ENCODE assay signal across 24 mouse cellular contexts in the genomic region with DNA sequence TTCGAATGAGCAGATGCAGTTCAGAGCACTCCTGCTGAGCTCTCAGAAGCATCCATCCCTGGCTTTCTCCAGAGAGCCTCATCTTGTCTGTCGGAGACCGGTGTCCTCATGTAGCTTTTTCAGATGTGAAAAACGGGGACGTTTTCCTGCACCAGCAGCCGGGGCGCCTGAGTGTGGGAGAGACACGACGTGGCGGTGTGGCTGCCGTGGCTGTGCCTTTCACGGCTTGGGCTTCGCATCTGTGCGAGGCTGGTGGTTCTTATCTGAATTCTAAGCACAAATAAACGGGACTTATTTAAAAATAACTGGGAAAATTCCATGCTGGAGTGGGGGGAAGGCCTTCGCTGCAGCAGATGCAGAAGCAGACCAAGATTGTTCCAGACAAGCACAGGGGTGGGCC. TPM values are rescaled to one million over a fixed set of nuclear protein-coding genes. Genes with fewer than 3 reads are reported as not detected.
A peak's percentile ranks its signal among the peaks of the same experiment; 100 is the strongest.
DNase-seq lines count a peak whose midpoint lies in the region; ATAC-seq and TF ChIP-seq lines count a peak whose summit lies in the region.
"Had no signal": no experiment of that assay in that cellular context is flagged by ENCODE, and none has a peak within 500 bp of the region (broad histone marks: within the 10 kb centered on the region; RNA-seq: fewer than 3 reads in every experiment).

No protein-coding gene starts in this region.

- WGBS in forebrain, postnatal 0 days = 77% methylated on average over 16 of the region's 16 CpGs
- 92% methylated on average over 16 of the region's 16 CpGs for WGBS in forebrain, embryonic 11.5 days
- 74% methylated on average over 16 of the region's 16 CpGs for WGBS in liver, embryonic 12.5 days (ENCODE audit: insufficient replicate concordance)

- H3K4me3 ChIP-seq in forebrain, postnatal 0 days (ENCODE audit: low read depth, low read length) = no peak overlapping the region
- H3K4me3 ChIP-seq in forebrain, embryonic 11.5 days (ENCODE audit: low read depth, low read length) = no peak overlapping the region
- no peak overlapping the region for H3K4me3 ChIP-seq in left cerebral cortex, adult 2 months
- H3K4me3 ChIP-seq in cortical plate, adult 2 months (ENCODE audit: insufficient read depth, low read length) = no peak overlapping the region
- no peak overlapping the region for H3K4me3 ChIP-seq in liver, embryonic 12.5 days
- H3K4me3 ChIP-seq: forebrain, embryonic 10.5 days; heart, embryonic 15.5 days; myocyte; neural tube, embryonic 13.5 days had no signal

- peak; percentile 32 for DNase-seq in forebrain, postnatal 0 days
- no peak for DNase-seq in forebrain, embryonic 11.5 days (ENCODE audit: low spot score)
- no peak for DNase-seq in left cerebral cortex, adult 2 months (ENCODE audit: extremely low spot score in 1 of 2, low spot score in 2 of 2)
- DNase-seq in left cerebral cortex, postnatal 10 days (ENCODE audit: extremely low spot score in 1 of 2, low spot score in 2 of 2) = no peak
- DNase-seq in right cerebral cortex, postnatal 10 days (ENCODE audit: low spot score in 2 of 2) = peak; percentile 76 to 78
- no peak for DNase-seq in thymus, postnatal 4 days
- DNase-seq: adrenal gland, postnatal 14 days; cerebellum, adult 9-11 months; gastrocnemius, postnatal 25 days; heart, postnatal 36 days; kidney, adult 8-10 months; kidney, postnatal 14 days; lung, embryonic 14.5 days; thymus, postnatal 14 days had no signal

- no peak for TF ChIP-seq POLR2A in cortical plate, adult 2 months (IDR thresholded peaks at IDR 0.05; ENCODE audit: extremely low read depth, insufficient read depth, low read length)

- H3K36me3 ChIP-seq in forebrain, postnatal 0 days (ENCODE audit: insufficient read depth) = no peaks in the 10 kb centered on the region
- H3K36me3 ChIP-seq in forebrain, embryonic 11.5 days (ENCODE audit: control insufficient read depth, insufficient read depth, low read length) = no peaks in the 10 kb centered on the region
- H3K36me3 ChIP-seq in liver, embryonic 12.5 days = no peaks in the 10 kb centered on the region
- H3K36me3 ChIP-seq: forebrain, embryonic 10.5 days; heart, embryonic 15.5 days had no signal

- TF ChIP-seq CTCF in forebrain, postnatal 0 days (IDR thresholded peaks at IDR 0.05; ENCODE audit: low read depth) = no peak
- no peak for TF ChIP-seq CTCF in left cerebral cortex, adult 2 months (IDR thresholded peaks at IDR 0.05)
- TF ChIP-seq CTCF in cortical plate, adult 2 months (IDR thresholded peaks at IDR 0.05; ENCODE audit: extremely low read depth, insufficient read depth, low read length) = no peak

- no peaks in the 10 kb centered on the region for H3K4me1 ChIP-seq in forebrain, postnatal 0 days (ENCODE audit: insufficient read depth)
- peaks cover 5% of the 10 kb centered on the region; the same call in 1 of the 2 replicates for H3K4me1 ChIP-seq in forebrain, embryonic 11.5 days (replicated peaks; ENCODE audit: control insufficient read depth, insufficient read depth, low read length)
- H3K4me1 ChIP-seq in cortical plate, adult 2 months (ENCODE audit: control insufficient read depth, insufficient read depth, low read length) = peaks cover 46% of the 10 kb centered on the region
- H3K4me1 ChIP-seq in liver, embryonic 12.5 days = no peaks in the 10 kb centered on the region

- no peak overlapping the region for H3K4me2 ChIP-seq in forebrain, postnatal 0 days (ENCODE audit: low read depth)
- H3K4me2 ChIP-seq in forebrain, embryonic 11.5 days (ENCODE audit: low read depth, low read length, severe bottlenecking) = no peak overlapping the region
- H3K4me2 ChIP-seq in liver, embryonic 12.5 days = no peak overlapping the region
- H3K4me2 ChIP-seq: heart, embryonic 15.5 days; hindbrain, embryonic 14.5 days; lung, embryonic 14.5 days; neural tube, embryonic 13.5 days had no signal

- no peak overlapping the region for H3K9ac ChIP-seq in forebrain, postnatal 0 days
- H3K9ac ChIP-seq in forebrain, embryonic 11.5 days (ENCODE audit: low read length) = no peak overlapping the region
- no peak overlapping the region for H3K9ac ChIP-seq in liver, embryonic 12.5 days
- H3K9ac ChIP-seq: heart, embryonic 15.5 days; hindbrain, embryonic 14.5 days; liver, embryonic 14.5 days; lung, embryonic 14.5 days; neural tube, embryonic 13.5 days had no signal

- H3K27ac ChIP-seq in forebrain, postnatal 0 days (ENCODE audit: low read depth, low read length) = 0 out of 2 replicates have a peak overlapping the region, but pooled peaks have one; percentile 54
- no peak overlapping the region for H3K27ac ChIP-seq in forebrain, embryonic 11.5 days (ENCODE audit: low read depth, low read length)
- peak overlapping the region; percentile 92 for H3K27ac ChIP-seq in left cerebral cortex, adult 2 months
- peak overlapping the region; percentile 98 for H3K27ac ChIP-seq in cortical plate, adult 2 months (ENCODE audit: insufficient read depth, low read length)
- H3K27ac ChIP-seq in liver, embryonic 12.5 days = no peak overlapping the region
- H3K27ac ChIP-seq: forebrain, embryonic 10.5 days; heart, embryonic 15.5 days; hindbrain, embryonic 14.5 days; liver, embryonic 14.5 days; neural tube, embryonic 13.5 days had no signal

- intact Hi-C loops in left cerebral cortex, adult 2 months (cut with DNase I) = no loop called here
- intact Hi-C loops in left cerebral cortex, postnatal 10 days (cut with DNase I) = no loop called here

- H3K27me3 ChIP-seq in forebrain, postnatal 0 days (ENCODE audit: insufficient read depth, low read length) = no peaks in the 10 kb centered on the region
- H3K27me3 ChIP-seq in forebrain, embryonic 11.5 days (ENCODE audit: control insufficient read depth, insufficient read depth, low read length) = no peaks in the 10 kb centered on the region
- H3K27me3 ChIP-seq in liver, embryonic 12.5 days (replicated peaks) = peaks cover 8% of the 10 kb centered on the region; the same call in 1 of the 2 replicates
- H3K27me3 ChIP-seq: neural tube, embryonic 13.5 days had no signal

- ATAC-seq in forebrain, postnatal 0 days = 0 out of 2 replicates have a peak, but pooled peaks have one; percentile 25
- no peak for ATAC-seq in forebrain, embryonic 11.5 days (replicated peaks; ENCODE audit: low FRiP score)
- ATAC-seq in liver, embryonic 12.5 days = no peak
- ATAC-seq: midbrain, embryonic 16.5 days had no signal

- no peaks in the 10 kb centered on the region for H3K9me3 ChIP-seq in forebrain, postnatal 0 days (ENCODE audit: low read length)
- H3K9me3 ChIP-seq in forebrain, embryonic 11.5 days (ENCODE audit: control insufficient read depth, low read length) = no peaks in the 10 kb centered on the region
- no peaks in the 10 kb centered on the region for H3K9me3 ChIP-seq in liver, embryonic 12.5 days (replicated peaks)
- H3K9me3 ChIP-seq: forebrain, embryonic 10.5 days; heart, embryonic 15.5 days; neural tube, embryonic 13.5 days had no signal

RNA-seq across cellular contexts. Expression of gene Rbfox3, which starts 26.3 kb away (rescaled TPM):
- 37.3 and 43.7 TPM in 2 replicates for total RNA-seq in forebrain, postnatal 0 days (2014; rRNA removed)
- 72.7 and 82.3 TPM in 2 replicates for polyA plus RNA-seq in forebrain, postnatal 0 days (2015; fragmentation: Nextera tagmentation; extraction: Ambion mirVana)
- 6.9 and 8.8 TPM in 2 replicates for polyA plus RNA-seq in forebrain, embryonic 11.5 days (2014; fragmentation: Nextera tagmentation; extraction: Ambion mirVana)
- total RNA-seq in left cerebral cortex, adult 2 months (2021) = 100 to 1,000 TPM; 345 to 353 TPM
- total RNA-seq in left cerebral cortex, postnatal 10 days (2021) = 100 to 1,000 TPM; 272 to 280 TPM
- polyA plus RNA-seq in cortical plate, adult 2 months (2012; rRNA removed) = 117 TPM in 2 replicates
- polyA plus RNA-seq in liver, embryonic 12.5 days (2016; fragmentation: Nextera tagmentation; extraction: Ambion mirVana) = 0.46 and 0.61 TPM in 2 replicates
- total RNA-seq: megakaryocyte, adult 5-6 weeks had no signal
- polyA plus RNA-seq: myocyte had no signal

Comparison
In these comparisons a context has a peak if more than half of its experiments do, and no peak if none do; other contexts are left out.
1. DNase-seq: peak in forebrain, postnatal 0 days (single experiment) and right cerebral cortex, postnatal 10 days (2 of 2); none in forebrain, embryonic 11.5 days (single experiment), left cerebral cortex, adult 2 months (0 of 2), left cerebral cortex, postnatal 10 days (0 of 2) and thymus, postnatal 4 days (single experiment).
2. H3K27ac ChIP-seq: peak in forebrain, postnatal 0 days (single experiment), left cerebral cortex, adult 2 months (single experiment) and cortical plate, adult 2 months (single experiment); none in forebrain, embryonic 11.5 days (single experiment) and liver, embryonic 12.5 days (single experiment).